Mouse (Mus musculus): ENCODE measurements at regions not wholly inside any gene's neighbourhood (a gene's known extent, or its start where the extent isn't known, plus 50 kb on each side); places are given as distances from the start of the nearest gene placed in this dataset.

DNA sequence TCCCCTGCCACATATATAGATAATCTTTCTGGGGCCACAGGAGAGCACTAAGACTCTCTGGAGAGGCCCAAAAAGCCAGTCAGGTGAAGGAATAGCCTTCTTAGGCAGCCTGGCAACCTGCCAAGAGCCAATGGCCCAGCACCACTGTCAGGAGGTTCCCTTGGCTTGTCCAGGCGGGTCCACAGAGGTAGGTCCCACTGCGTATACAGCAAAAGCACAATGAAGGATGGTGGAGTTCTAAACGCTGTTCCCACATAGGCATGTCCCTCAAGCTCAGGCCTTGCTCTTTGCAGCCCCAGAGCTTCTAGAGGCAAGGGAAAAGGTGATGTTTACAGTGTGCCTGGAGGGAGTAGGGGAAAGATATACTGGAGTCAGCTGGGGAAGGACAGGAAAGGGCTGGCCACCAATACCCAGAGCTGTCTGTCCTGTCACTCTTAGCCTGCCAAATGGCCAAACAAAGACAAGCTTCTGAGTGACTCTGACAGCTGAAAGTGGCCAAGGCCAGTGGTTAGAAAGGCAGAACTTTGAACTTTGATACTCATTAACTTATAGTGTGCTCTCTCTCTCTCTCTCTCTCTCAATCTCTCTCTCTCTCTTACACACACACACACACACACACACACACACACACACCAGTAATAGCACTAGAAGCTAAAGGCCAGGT is 235.4 kb downstream of the Bcor start:
- TF ChIP-seq CTCF (IDR thresholded peaks at IDR 0.05; ENCODE audit: insufficient read depth, low read depth, low read length) (no peak), POLR2A (IDR thresholded peaks at IDR 0.05; ENCODE audit: insufficient read depth, low read depth, low read length) (no peak)
